Mouse (Mus musculus) ES-Bruce4 (cell line): ENCODE measurements around the gene Tmppe.

ENCODE experiments used
- CTCF ChIP-seq: IDR thresholded peaks from one replicate; pipeline ENCODE4 v1.8.1; 2011; ENCODE audit warnings: low read depth, low read length
- EP300 ChIP-seq: IDR thresholded peaks from 2 replicates; pipeline ENCODE4 v1.6.1; 2011; ENCODE audit warnings: low read depth, low read length; ENCODE audit not compliant: insufficient read depth
- POLR2A ChIP-seq: IDR thresholded peaks from one replicate; pipeline ENCODE4 v1.8.1; 2011; ENCODE audit warnings: low read length; ENCODE audit not compliant: insufficient read depth

DNA sequence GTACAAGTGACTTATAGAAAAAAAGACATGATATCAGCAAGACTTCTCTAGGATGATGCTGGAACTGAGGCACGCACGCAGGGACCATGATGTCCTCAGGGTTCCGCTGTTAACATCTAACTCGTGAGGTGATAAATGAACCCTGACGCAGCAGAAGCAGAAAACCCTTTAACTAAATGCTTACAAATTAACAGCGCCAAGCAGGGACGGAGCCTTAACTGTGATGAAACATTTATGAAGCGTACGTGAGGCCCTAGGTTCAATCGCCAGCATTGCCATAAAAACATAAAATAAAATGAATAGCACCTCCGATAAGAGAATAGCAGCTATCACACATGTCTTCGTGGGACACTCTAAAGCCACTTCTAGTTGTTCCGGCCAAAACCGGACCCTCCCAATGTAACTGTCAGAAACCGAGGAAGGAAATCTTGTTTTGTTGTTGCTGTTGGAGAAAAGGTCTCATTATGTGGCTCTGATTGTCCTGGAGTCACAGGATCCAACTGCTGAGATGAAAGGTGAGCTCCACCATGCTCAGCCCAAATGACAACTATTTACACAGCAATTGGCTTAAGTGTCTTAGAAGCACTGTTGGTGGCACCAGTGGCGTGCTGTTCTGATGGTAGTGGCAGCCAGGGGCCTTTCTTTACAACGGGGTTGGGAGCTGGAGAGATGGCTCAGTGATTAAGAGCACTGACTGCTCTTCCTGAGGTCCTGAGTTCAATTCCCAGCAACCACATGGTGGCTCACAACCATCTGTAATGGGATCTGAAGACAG, 17.8 kb upstream of the Tmppe start:
- TF ChIP-seq POLR2A (no peak), CTCF (no peak), EP300 (no peak)
